Mouse (Mus musculus): ENCODE measurements around the gene Arl14.

GRCm38 (mm10) chr3:69181531-69181930 is 40.7 kb upstream of the Arl14 start:
- TF ChIP-seq GATA1 (IDR thresholded peaks at IDR 0.05; ENCODE audit: low read length) (no peak), TAL1 (IDR thresholded peaks at IDR 0.05; ENCODE audit: low read length) (no peak)

Data from erythroblast, embryonic 14.5 days (primary cell).